Mouse (Mus musculus): ENCODE results near the gene Abcb4.
A peak's percentile ranks its signal among the peaks of the same experiment; 100 is the strongest.
"Not testable (repeated sequence)": the region's sequence is repeated elsewhere in the genome, so short reads cannot be mapped to it uniquely, and the experiment has no call there.

The Abcb4 gene

DNA sequence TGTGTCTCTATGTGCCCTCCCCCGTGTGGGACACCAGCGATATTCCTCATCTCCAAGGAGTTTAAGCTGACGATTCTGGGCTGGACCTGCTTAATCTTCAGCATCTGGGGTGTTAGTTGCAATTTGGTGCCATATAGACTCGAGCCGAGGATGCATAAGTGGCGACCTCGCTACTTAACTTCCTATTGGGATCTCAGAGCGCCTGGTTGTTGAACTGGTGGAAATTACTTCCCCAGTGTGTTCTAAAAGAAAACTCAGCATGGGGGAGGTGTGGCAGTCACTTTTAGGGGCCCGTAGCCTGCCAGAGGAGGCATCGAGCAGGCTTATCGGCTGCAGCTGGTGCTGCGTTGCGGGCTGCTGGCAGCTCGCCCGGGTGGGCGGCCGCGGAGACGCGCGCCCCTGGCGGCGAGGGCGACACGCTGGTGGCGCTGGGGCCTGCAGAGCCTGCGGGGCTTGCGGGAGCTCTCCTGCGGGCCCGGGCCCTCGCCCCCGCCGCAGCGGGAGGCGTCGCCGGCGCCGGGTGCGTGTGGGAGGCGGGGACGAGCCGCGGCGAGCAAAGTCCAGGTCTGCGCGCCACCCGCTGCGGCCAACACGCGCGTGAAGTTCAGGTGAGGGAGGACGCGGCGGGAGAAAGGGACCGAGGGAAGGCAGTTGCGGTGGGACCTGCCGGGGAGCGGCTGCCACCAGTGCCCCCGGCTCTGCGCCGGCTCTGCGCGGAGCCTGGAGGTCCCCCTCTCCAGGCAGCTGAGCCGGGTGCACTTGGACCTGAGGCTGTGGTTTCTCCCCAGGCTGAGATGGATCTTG is at the start of gene Abcb4:
Gene Abcb4 (plus strand): TSS at position 418 of the 804 bp plus-strand sequence.
- peak; percentile 85 for DNase-seq (ENCODE audit: low read depth, low spot score)

GRCm38 (mm10) chr5:8848607-8849575 is 44.6 kb upstream of the Abcb4 start:
- DNase-seq (ENCODE audit: low read depth, low spot score) = not testable (repeated sequence)

DNA sequence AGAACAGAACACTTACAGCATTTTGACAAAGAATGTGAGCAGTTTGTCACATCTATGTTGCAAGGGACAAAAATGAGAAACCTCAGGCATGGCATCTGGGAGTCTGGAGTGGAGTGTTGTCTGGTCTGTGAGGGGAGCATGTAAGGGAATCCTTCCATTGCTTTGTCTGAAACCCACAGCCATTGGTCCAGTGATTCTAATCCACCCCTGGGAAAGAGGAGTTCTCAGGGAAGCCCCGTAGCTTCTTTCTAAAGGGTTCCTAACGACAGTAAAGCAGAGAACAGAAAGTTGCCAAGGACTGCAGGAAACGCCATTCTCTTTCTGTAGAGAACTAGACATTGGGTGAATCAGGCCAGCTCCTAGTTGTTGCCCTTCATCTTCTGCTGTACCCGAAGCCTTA is 42.7 kb upstream of the Abcb4 start:
- no peak for DNase-seq (ENCODE audit: low read depth, low spot score)

DNA sequence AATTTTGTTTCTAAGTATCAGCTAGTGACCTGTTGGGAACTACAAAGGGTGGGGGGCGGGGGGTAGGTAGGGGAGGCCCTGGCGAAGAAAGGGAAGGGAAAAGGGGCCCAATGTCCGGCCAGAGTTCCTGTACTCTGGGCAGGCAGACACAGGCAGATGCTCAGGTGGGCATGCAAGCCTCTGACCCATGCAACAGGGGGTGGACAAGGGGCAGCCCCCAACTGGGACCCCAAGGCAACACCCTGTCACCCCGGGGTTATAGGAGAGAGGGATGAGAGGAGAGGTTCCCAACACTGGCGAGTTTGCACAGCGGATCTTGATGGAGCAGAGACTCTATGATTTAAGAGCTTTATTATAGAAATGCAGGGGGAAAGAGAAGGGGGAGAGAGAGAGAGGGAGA is 36.3 kb upstream of the Abcb4 start:
- no peak for DNase-seq (ENCODE audit: low read depth, low spot score)

DNA sequence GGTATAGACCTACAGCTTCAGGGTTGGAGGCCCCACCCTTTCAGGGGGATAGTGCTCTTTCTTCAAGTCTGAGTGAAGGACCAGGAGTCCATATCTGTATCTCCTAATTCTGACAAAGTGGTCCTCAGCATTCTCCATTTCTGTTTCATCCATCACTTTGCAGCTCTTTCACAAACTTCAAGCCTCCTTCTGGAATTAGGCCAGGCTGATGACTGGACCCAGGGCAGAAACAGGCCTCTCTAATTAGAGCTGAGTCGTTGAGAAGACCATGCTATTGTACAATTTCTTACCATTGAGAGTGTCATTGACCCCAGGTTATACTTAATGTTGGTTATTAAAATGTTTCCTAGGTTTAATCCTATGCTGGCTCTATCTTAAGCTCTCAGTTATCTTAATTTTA is 31.7 kb upstream of the Abcb4 start:
- DNase-seq (ENCODE audit: low read depth, low spot score) = no peak

- peak; percentile 33 for DNase-seq (ENCODE audit: low read depth, low spot score)
Measured at GRCm38 (mm10) chr5:8863580-8864337, 29.8 kb upstream of the Abcb4 start.

DNA sequence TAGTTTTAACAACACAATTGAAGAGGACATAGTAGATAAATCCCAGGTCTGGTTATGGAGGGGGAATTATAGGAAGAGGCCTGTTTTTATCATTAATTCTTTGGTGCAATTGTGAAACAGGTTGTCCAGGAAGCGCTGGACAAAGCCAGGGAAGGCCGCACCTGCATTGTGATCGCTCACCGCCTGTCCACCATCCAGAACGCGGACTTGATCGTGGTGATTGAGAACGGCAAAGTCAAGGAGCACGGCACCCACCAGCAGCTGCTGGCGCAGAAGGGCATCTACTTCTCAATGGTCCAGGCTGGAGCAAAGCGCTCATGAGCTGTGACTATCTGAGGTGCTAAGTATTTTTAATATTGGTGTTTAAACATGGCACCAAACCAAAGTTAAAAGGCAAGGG is 27.9 kb upstream of the Abcb4 start:
- DNase-seq (ENCODE audit: low read depth, low spot score) = not testable (repeated sequence)

GRCm38 (mm10) chr5:8866366-8866765 is 27.2 kb upstream of the Abcb4 start:
- no peak for DNase-seq (ENCODE audit: low read depth, low spot score)

DNA sequence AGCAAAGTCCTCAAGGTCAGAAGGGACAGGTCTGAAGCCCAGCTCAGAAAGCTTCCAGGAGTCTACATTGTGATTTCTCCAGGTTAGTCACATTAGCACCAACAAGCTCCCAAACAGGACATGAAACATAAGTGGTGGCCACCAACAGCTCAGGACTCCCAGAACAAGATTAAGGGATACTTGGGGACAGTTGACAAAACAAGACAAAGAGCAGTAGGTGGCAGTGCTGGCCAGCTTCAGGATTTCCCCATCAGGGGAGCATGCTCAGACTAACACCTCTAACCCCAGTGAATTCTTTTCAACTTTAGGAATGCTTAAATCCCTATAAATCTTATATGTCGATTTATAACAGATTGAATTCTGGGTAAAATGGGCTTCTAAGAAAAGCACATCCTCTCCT is 25.5 kb upstream of the Abcb4 start:
- DNase-seq (ENCODE audit: low read depth, low spot score) = peak; percentile 48

GRCm38 (mm10) chr5:8872979-8873915 is 20.3 kb upstream of the Abcb4 start:
- no peak for DNase-seq (ENCODE audit: low read depth, low spot score)

DNA sequence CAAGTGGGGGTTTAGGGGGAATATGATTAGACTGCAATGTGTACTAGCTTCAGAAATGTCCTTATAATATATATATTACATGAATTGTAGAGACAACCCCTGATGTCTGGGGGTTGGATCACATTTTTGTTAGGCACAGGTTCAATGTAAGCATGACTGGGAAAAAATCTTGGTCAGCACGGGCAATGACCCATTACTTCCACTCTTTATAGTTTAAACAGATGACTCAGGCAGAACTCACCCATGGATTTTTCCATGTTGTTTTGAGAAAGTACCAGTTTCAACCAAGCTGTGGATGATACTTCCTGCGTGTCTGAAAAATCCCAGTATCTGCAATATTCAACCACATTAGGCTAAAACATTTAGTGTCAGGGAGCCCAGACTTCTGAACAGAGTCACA is 16.4 kb upstream of the Abcb4 start:
- DNase-seq (ENCODE audit: low read depth, low spot score) = no peak

- no peak for DNase-seq (ENCODE audit: low read depth, low spot score)
Measured at GRCm38 (mm10) chr5:8877800-8878199, 15.7 kb upstream of the Abcb4 start.

DNA sequence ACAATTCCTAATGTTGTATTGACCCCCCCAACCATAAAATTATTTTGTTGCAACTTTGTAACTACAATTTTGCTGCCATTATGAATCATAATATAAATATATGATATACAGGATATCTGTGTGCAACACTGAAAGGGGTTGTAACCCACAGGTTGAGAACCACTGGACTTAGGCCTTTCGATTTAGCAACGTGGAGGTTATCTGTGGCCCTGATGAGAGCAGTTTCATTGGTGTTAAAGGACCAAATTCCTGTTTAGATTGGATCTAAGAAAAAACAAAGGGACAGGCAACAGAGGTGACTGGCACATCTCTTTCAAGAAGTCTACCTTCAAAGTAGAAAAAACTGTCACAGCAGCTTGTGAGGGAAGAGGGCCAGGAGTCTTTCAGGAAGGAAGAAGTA is 7.7 kb upstream of the Abcb4 start:
- DNase-seq (ENCODE audit: low read depth, low spot score) = no peak

GRCm38 (mm10) chr5:8894104-8894425 is 548 bp downstream of the Abcb4 start:
- peak; percentile 83 for DNase-seq (ENCODE audit: low read depth, low spot score)

- peak; percentile 89 for DNase-seq (ENCODE audit: low read depth, low spot score)
Measured at GRCm38 (mm10) chr5:8894641-8895490, 1.3 kb downstream of the Abcb4 start.

GRCm38 (mm10) chr5:8896198-8896597 is 2.7 kb downstream of the Abcb4 start:
- peak; percentile 39 for DNase-seq (ENCODE audit: low read depth, low spot score)

- DNase-seq (ENCODE audit: low read depth, low spot score) = no peak
Measured at GRCm38 (mm10) chr5:8898246-8898645, 4.7 kb downstream of the Abcb4 start.

- DNase-seq (ENCODE audit: low read depth, low spot score) = no peak
Measured at GRCm38 (mm10) chr5:8901001-8901400, 7.5 kb downstream of the Abcb4 start.

GRCm38 (mm10) chr5:8902141-8902817 is 8.8 kb downstream of the Abcb4 start:
- DNase-seq (ENCODE audit: low read depth, low spot score) = no peak

Data from A20 (cell line).